Comparison of ENCODE assay signal across 8 mouse cellular contexts in the genomic region with DNA sequence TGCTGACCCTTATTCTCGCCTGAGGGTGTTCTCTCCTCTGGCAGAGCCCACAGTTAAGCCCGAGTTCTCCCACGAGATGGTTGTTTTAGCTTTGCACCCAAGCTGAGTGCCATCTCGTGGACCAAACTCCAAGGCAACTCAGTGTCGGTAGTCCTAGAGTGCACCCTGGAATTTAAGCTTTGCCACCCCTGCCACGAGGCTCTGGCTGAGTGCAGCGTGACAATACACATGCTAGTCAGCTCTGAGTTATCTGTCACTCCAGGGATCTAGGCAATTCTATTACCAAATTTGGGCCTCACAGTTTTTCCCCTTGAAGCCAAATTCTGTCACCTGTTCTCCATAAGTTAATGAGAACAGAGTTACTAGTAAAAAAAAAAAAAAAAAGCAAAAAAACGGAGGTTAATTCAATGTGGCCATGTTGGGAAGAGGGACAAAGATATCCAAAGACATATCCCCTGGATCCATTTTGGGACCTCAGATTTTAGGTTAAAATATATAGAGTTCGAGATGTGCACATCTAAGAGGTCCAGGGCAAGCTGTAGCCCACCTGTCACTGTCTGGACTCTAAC. TPM values are rescaled to one million over a fixed set of nuclear protein-coding genes. Genes with fewer than 3 reads are reported as not detected.
DNase-seq lines count a peak whose midpoint lies in the region; ATAC-seq and TF ChIP-seq lines count a peak whose summit lies in the region.

No protein-coding gene starts in this region.

- H3K36me3 ChIP-seq in thymus, adult 2 months (ENCODE audit: control insufficient read depth, insufficient read depth, low read length), result no peaks in the 10 kb centered on the region
- no peaks in the 10 kb centered on the region for H3K36me3 ChIP-seq in liver, embryonic 12.5 days
- H3K36me3 ChIP-seq in stomach, postnatal 0 days (ENCODE audit: control insufficient read depth, insufficient read depth, low read length), result no peaks in the 10 kb centered on the region

- TF ChIP-seq CTCF in thymus, adult 2 months (IDR thresholded peaks at IDR 0.05; ENCODE audit: borderline replicate concordance, control insufficient read depth, extremely low read depth, insufficient read depth, low read length, poor library complexity), result no peak
- TF ChIP-seq CTCF in stomach, postnatal 0 days (IDR thresholded peaks at IDR 0.05; ENCODE audit: low read depth), result peak; percentile 35

- no peak for TF ChIP-seq EP300 in stomach, postnatal 0 days (optimal IDR thresholded peaks at IDR 0.05)

- ATAC-seq in cerebellum, adult (ENCODE audit: insufficient number of reproducible peaks, low FRiP score, low TSS enrichment), result peak; percentile 66
- ATAC-seq in liver, embryonic 12.5 days, result peak; percentile 70
- peak; percentile 51 for ATAC-seq in stomach, postnatal 0 days (ENCODE audit: low FRiP score, low TSS enrichment)

- no peaks in the 10 kb centered on the region for H3K9me3 ChIP-seq in liver, embryonic 12.5 days (replicated peaks)
- H3K9me3 ChIP-seq in stomach, postnatal 0 days (ENCODE audit: control insufficient read depth, low read length), result no peaks in the 10 kb centered on the region

- peak overlapping the region; percentile 94 for H3K4me2 ChIP-seq in liver, embryonic 12.5 days
- peak overlapping the region; percentile 86 for H3K4me2 ChIP-seq in stomach, postnatal 0 days (replicated peaks; ENCODE audit: low read depth)

- H3K27me3 ChIP-seq in thymus, adult 2 months (ENCODE audit: control insufficient read depth, insufficient read depth, low read length), result no peaks in the 10 kb centered on the region
- no peaks in the 10 kb centered on the region for H3K27me3 ChIP-seq in liver, embryonic 12.5 days (replicated peaks)
- no peaks in the 10 kb centered on the region for H3K27me3 ChIP-seq in stomach, postnatal 0 days (ENCODE audit: control insufficient read depth, insufficient read depth, low read length)

- peak overlapping the region; percentile 51; the same call in 1 of the 2 replicates for H3K27ac ChIP-seq in thymus, adult 2 months (ENCODE audit: control insufficient read depth, insufficient read depth, low read length)
- H3K27ac ChIP-seq in liver, embryonic 12.5 days, result peak overlapping the region; percentile 91
- H3K27ac ChIP-seq in stomach, postnatal 0 days (replicated peaks), result peak overlapping the region; percentile 92

- H3K4me3 ChIP-seq in thymus, adult 2 months (ENCODE audit: control insufficient read depth, insufficient read depth, low read length), result peak overlapping the region; percentile 68
- H3K4me3 ChIP-seq in liver, embryonic 12.5 days, result peak overlapping the region; percentile 95
- H3K4me3 ChIP-seq in stomach, postnatal 0 days (ENCODE audit: low read depth, low read length), result peak overlapping the region; percentile 91

- peaks cover 12% of the 10 kb centered on the region for H3K4me1 ChIP-seq in thymus, adult 2 months (replicated peaks; ENCODE audit: control insufficient read depth, insufficient read depth, low read length)
- H3K4me1 ChIP-seq in liver, embryonic 12.5 days, result peaks cover 60% of the 10 kb centered on the region
- no peaks in the 10 kb centered on the region for H3K4me1 ChIP-seq in stomach, postnatal 0 days (replicated peaks; ENCODE audit: control insufficient read depth, insufficient read depth)

- TF ChIP-seq POLR2A in thymus, adult 2 months (IDR thresholded peaks at IDR 0.05; ENCODE audit: control insufficient read depth, extremely low read depth, insufficient read depth, low read length, poor library complexity), result no peak

- 10% methylated on average over 9 of the region's 9 CpGs for WGBS in thymus, adult 2 months
- 8% methylated on average over 9 of the region's 9 CpGs for WGBS in liver, embryonic 12.5 days (ENCODE audit: insufficient replicate concordance)
- WGBS in stomach, postnatal 0 days, result 8% methylated on average over 9 of the region's 9 CpGs

- peak overlapping the region; percentile 88 for H3K9ac ChIP-seq in liver, embryonic 12.5 days
- H3K9ac ChIP-seq in stomach, postnatal 0 days (ENCODE audit: low read length), result peak overlapping the region; percentile 89

- DNase-seq in cerebellum, adult 9-10 months, result no peak
- no peak for DNase-seq in thymus, adult 2 months
- no peak for DNase-seq in thymus, postnatal 0 days (ENCODE audit: low spot score)
- DNase-seq in stomach, postnatal 0 days (ENCODE audit: low spot score), result no peak
- DNase-seq in right cerebral cortex, adult 2 months (ENCODE audit: low spot score in 2 of 2), result no peak
- DNase-seq in frontal cortex, postnatal 10 days (ENCODE audit: low spot score in 2 of 2), result no peak

RNA-seq across cellular contexts. Expression of gene Gne, which starts 11.0 kb away (rescaled TPM):
- polyA plus RNA-seq in thymus, adult 2 months (2012; rRNA removed), result 28.0 and 32.0 TPM in 2 replicates
- polyA plus RNA-seq in thymus, postnatal 0 days (2015; fragmentation: Nextera tagmentation; extraction: Ambion mirVana), result 33.8 and 39.2 TPM in 2 replicates
- polyA plus RNA-seq in liver, embryonic 12.5 days (2016; fragmentation: Nextera tagmentation; extraction: Ambion mirVana), result 31.6 and 34.6 TPM in 2 replicates
- polyA plus RNA-seq in stomach, postnatal 0 days (2015; fragmentation: Nextera tagmentation; extraction: Ambion mirVana), result 19.2 and 21.1 TPM in 2 replicates
